Mouse (Mus musculus) erythroblast, embryonic 14.5 days (primary cell): ENCODE measurements around the gene Scrn3.

Experiments
- GATA1 ChIP-seq: IDR thresholded peaks from 2 replicates; pipeline ENCODE4 v1.6.1; 2012; ENCODE audit warnings: low read length, inconsistent platforms, mixed read lengths
- TAL1 ChIP-seq: IDR thresholded peaks from 3 replicates; pipeline ENCODE4 v1.6.1; 2012; ENCODE audit warnings: low read length, inconsistent platforms, mixed read lengths

DNA sequence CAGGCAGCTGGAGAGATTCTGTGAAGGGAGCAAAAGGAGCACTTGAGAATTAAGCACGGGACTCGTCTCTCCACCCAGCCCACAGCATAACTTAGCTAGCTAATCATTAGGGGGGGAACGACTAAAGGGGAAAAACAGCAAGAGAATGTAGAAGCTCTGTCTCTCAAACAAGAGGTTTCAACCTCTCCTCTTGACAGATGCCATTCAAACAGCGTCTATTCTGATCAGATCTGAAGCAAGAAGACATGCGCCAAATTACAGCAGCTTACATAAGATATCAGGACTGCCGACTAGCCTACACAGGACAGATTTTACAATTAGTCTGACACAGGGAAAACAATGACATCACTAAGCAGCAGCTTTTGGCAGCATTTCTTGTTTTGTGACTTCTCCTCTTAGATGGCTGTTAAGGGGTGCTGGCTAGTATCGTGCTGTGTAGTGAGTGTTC lies 39.5 kb downstream of the Scrn3 start:
- no peak for TF ChIP-seq GATA1
- TF ChIP-seq TAL1: no peak
